Mouse (Mus musculus): Measurements from ENCODE around the gene Acer2.

The Acer2 gene

DNA sequence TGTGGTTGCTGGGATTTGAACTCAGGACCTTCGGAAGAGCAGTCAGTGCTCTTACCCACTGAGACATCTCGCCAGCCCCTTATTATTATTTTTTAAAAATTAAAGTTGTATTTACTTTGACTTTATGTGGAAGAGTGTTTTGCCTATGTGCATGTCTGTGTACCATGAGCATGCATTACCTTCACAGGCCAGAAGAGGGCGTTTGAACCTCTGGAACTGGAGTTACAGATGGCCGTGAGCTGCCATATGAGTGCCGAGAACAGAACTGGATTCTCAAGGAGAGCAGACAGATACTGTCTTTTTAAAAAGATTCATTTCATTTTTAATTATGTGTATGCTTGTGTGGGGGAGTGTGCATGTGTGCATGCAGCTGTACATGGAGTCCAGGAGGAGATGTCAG is 13.7 kb downstream of the Acer2 start:
- peak; percentile 38 for DNase-seq (ENCODE audit: low read depth, low spot score)

DNA sequence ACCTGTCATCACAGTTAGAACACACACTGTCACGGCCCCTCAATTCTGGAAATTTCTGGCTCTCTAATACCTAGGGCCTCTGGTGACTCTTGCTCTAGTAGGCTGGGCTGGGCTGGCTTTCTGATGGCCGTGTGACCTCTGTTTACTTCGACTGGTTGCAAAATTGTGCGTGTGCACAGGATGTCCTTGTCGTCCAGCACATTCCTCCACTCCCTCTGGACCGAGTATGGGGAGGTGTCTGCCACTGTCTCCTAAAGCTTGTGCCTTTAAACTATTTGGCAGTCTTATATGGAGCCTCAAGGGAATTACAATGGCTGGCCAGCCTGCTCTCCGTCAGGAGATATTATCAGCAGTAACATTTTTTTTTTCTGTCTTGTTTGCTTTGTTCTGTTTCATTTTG is 23.2 kb downstream of the Acer2 start:
- DNase-seq (ENCODE audit: low read depth, low spot score): no peak

DNA sequence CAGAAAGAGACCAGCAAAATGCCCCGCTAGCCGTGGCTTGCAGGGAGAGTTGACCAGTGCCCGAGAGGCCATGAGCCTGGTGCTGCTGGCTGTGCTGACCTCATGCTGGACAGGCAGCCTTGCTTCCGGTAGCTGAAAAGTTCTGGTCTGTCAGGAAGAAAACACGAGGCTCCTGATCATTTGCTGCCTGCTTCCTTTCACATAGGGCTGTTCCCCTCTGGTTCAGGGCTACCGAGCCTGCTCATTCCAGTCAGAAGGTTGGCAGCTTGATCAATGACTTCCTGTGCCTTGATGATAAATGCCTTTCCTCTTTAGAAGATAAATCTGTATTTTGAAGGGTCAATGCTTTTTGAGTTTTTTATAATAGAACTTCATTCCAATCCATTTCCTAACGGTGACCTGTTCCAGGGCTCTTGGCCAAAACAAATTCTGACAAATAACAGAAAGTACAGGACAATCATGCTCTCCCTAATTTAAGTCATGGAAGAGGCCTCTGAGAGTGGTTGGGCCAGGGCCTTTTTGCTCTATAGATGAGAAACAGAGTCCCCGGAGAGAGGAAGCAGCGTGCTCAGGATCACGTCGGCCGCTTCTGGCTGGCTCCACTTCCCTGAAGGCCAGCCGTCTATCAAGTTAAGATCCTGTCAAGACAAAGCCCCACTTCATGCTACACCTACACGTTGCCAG is 24.7 kb downstream of the Acer2 start:
- no peak for DNase-seq (ENCODE audit: low read depth, low spot score)

DNA sequence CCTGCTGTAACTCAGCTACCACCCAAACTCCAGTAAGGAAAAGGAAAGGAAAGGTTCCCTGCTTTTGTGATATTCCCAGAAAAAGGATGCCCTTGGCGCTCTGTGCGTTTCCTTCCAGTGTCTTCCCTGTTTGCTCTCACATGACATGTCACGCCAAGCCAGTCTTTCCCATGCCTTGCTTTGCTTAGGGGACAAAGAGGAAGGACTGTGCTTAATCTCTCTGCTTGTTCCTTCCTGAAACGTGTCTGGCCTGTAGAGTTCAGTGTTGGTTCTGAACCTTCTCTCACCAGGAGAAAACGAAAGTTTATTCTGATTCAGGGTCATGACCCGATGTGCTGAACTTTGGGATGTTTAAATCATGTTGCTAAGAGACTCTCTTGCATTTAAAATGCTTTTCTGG is 28.2 kb downstream of the Acer2 start:
- no peak for DNase-seq (ENCODE audit: low read depth, low spot score)

DNA sequence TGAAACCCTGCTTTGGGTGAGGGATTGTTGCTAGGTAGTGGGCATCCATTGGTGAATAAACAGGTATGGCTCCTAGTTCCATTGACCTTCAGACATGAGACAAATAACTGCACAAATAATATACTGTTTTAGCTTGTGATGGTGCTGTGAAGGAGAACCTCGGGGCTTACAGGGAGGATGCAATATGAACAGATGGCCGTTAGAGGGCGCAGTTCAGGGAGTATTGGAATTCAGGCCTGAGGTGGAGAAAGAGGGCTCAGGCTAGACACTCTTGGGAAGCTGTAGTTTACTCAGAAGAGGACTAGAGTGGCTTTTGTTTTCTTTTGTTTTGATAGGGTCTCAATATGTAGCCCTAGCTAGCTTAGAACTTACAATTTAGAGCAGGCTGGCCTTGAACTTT is 30.8 kb downstream of the Acer2 start:
- DNase-seq (ENCODE audit: low read depth, low spot score): no peak

DNA sequence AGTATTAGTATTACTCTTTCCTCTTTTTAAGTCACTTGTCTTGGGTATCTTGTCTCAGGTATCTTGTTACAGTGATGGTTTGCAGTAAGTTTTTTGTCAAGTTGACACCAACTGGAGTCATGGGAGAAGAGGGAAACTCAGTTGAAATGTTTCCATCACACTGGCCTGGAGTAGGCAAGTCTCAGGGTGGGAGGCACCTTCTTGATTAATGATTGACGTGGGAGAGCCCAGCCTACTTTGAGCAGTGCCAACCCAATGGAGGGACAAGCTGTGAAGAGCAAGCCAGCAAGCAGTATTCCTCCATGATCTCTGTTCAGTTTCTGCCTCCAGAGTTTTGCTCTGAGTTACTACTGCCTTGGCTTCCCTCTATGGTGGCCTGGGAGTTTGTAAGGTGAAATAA is 31.7 kb downstream of the Acer2 start:
- DNase-seq (ENCODE audit: low read depth, low spot score): no peak

DNA sequence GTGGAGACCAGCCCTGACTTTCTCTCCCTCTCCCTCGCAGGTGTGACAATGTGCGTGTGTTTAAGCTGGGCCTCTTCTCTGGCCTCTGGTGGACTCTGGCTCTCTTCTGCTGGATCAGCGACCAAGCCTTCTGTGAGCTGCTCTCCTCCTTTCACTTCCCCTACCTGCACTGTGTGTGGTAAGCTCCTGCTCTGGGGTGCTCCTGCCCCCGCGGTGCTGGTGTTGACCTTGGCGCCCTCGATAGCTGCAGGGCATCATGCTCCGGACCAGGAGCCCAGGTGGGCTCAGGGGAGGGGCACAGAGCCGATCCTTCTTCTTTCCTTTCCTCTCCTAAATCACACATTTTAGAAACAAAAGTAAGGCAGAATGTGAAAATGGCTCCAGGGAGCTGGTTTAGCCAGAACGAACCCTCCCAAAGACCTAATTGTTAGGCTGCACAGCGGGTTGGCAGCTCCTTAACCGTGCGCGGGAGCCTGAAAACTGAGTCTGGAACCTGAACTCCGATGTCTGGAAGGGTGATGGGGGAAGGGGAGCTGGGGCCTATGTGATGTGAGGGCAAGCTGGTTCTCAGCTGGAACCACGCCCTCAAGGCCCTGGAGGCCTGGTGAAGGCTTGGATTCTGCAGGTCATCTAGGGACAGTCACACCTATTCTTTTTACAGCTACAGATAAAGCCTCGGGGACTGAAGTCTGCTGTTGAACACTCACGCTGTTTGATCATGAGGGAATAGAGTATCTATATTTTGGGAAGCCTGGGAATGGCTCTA is 37.6 kb downstream of the Acer2 start:
- no peak for DNase-seq (ENCODE audit: low read depth, low spot score)

DNA sequence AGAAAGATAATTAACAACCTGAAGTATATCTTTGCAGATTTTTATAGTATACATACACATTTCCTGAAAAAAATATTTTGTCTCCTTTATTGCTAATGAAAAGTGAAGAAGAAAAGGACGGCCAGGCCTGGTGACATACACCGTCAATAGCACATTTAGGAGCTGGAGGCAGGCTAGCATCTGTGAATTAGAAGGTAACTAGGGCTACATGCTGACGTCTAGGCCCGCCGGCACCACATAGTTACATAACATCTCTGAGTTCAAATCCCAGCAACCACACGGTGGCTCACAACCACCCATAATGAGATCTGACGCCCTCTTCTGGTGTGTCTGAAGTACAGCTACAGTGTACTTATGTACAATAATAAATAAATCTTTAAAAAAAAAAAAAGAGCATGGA is 38.6 kb downstream of the Acer2 start:
- no peak for DNase-seq (ENCODE audit: low read depth, low spot score)

DNA sequence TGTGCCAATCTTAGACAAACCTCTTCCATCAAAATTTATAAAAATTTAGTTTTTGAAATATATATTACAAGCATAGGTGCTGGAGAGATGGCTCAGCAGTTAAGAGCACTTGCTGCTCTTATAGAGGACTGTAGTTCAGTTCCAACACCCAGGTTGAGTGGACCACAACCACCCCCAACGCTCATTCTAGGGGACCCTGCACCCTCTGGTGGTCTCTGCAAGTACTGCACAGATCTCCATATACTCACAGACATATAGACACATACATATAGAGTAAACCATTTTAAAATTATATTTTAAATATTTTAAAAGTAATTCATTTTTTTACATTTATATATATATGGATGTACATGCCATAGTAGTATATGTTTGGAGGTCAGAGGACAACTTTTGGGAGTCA is 41.9 kb downstream of the Acer2 start:
- no peak for DNase-seq (ENCODE audit: low read depth, low spot score)

DNA sequence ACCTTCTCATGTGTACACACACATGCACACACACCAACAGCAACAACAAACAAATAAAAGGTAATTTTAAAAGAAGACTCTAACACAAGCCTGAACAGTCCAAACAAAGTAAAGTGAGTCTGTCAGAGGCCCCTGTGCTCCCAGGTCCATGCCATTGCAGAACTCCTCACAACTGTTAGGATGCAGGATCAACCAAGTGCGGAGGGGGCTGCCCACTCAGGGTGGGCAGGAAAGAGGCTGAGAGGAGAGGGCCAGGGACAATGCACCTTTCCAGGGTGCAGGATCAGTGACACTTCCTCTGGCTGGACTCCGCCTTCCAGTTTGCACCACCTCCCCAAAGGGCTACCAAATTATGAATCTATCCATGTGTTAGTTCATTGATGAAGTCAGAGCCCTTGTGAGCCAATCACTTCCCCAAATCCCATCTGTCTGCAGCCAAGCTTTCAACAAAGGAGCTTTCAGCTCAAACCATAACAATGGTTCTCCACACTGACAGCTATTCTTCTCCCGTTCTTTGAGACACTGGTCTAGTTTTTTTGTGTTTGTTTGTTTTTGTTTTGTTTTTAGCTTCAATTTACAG is 49.4 kb downstream of the Acer2 start:
- DNase-seq (ENCODE audit: low read depth, low spot score): no peak

DNA sequence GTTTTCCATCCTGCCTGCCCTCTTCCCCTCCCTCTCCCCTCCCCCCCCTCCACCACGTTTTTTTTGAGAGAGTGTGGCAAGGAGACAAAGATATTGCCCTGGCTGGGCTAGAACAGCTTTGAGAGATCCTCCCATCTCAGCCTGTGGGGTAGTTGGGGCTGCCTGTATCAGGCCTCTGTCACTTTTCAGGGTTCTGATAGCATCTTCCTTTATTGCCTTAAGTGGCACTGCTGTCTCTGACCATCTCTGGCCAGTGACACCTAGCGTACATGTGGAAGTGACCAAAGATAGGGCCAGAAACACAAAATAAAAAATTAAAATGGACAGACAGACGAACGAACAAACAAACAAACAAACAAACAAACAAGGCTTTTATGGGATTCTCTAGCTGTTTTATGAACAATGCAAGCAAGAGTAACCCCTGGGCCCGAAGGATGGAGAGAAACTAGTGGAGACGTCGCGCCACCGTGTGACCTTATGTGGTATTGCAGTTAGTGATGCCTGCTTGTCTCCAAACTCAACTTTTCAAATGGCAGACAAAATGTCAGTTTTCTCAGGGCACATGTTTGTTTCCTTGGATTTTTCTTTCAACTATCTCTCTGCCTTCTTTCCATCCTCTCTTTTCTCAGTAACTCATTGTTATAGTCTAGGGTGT is 50.7 kb downstream of the Acer2 start:
- peak; percentile 12 for DNase-seq (ENCODE audit: low read depth, low spot score)

DNA sequence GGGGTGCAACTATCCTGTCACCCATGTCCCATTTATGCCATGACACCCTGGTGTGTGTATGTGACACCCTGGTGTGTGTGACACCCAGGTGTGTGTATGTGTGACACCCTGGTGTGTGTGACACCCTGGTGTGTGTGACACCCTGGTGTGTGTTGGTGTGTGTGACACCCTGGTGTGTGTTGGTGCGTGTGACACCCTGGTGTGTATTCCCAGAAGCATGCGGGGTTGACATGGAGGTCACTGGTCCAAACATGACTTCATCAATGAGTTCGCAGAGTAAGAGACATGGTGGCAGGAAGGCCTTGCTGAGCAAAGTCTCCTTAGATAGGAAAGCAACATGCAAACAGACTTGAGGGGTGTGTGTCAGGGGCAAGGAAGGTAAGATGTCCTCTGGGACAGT is 52.8 kb downstream of the Acer2 start:
- DNase-seq (ENCODE audit: low read depth, low spot score): no peak

DNA sequence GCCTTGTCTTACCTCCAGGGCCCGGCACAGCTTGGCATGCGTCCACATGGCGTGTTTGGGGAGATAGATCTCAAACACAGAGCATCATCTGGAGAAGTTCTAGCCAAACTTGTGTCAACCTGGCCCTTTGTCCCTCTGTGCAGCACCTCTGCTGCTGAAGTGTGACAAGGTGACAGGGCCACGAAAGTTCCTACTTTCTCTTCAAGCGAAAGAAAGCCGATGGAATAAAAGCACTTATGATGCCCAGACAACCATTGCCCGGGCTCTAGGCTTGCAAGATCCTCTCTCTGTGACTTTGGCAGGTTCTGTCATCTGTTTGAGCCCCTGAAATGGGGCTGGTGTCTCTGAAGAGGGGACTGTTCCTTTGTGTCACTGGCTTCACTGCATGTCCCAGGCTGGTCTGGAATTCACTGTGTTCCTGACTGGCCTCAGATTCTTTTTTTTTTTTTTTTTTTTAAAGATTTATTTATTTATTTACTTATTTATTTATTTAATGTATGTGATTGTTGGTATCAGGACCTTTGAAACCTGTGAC is 56.0 kb downstream of the Acer2 start:
- DNase-seq (ENCODE audit: low read depth, low spot score): no peak

DNA sequence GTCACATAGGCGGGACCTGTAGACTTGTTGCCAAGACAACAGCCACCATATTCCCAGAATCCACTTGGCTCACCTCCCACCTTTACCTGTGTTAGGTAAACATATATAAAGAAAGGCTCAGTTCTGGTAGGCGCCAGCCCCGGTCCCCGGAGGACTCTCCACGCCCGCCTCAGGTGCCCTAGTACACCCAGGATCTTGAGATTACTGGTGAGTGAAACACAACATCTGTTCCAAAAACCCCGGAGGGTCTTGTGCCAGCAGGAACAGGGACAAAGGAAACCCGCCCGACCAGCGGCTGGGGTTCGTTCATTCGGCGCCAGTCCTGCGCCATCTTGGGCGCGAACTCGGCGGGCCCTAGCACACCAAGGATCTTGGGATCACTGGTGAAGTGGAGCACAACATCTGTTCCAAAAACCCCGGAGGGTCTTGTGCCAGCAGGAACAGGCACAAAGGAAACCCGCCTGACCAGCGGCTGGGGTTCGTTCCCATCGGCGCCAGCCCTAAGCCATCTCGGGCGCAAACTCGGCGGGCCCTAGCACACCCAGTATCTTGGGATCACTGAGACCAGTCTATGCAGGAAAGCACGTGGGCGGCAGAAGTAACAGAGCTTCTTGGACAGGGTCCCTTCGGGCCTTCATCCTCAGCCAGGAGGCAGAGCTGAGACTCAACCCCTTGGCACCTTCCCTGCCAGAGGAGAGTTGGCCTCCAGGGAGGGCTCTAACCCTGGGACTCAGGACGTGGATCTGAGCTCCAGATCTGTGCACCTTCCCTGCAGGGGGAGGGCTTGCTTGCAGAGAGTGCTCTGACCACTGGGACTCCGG is 56.6 kb downstream of the Acer2 start:
- DNase-seq (ENCODE audit: low read depth, low spot score): no peak

DNA sequence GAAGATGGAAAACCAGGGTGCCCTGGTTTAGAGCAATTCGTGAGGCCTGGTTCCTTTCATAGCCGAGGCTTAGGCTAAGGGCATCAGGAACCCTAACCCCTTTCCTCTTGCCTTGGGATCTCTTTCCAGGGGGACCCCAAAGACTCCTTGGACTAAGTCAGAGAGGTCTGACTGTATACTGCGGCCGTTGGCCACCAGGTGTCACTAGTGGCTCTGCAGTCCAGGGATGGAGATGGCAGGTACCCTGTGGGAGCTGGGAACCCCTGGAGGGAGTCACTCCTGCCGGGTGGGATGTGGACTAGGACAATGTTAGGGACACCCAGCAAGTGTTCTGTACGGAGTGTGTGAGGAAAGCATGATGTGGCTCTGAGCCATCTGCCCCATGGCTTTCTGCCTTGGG is 58.8 kb downstream of the Acer2 start:
- DNase-seq (ENCODE audit: low read depth, low spot score): no peak

DNA sequence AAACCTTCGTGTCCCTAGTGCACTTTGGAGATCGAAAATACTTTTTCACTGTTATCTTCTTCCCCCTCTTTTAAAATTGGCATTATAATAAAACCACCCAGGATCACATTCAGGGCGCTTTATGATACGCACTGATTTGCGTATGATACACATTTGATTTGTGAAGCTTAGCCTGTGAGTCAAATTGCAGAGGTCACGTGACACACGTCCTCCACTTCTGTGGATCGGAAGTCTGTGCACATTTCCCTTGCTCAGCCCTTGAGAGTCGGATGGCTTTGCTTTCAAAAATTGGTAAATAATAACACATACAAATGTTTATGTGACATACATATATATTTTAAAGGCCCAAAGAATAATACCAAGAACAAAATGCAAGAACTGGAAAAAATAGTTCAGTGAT is 62.0 kb downstream of the Acer2 start:
- DNase-seq (ENCODE audit: low read depth, low spot score): no peak

DNA sequence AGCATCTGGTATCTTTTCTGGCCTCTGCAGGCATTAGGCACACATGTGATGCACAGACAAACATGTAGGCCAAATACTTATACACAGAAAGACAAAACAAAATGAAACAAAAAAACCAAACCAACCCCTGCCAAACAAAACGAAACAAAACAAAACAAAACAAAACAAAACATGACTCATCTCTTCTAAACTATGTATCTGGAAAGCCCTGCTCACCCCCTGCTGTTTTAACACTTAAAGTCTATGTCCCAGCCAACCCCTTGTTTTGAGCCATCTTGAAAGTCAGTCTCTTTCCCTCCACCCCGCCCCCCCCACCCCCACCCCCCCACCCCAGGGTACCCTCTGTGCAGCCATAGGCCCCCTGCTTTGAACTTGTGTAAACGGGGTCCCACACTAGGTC is 62.5 kb downstream of the Acer2 start:
- DNase-seq (ENCODE audit: low read depth, low spot score): no peak

DNA sequence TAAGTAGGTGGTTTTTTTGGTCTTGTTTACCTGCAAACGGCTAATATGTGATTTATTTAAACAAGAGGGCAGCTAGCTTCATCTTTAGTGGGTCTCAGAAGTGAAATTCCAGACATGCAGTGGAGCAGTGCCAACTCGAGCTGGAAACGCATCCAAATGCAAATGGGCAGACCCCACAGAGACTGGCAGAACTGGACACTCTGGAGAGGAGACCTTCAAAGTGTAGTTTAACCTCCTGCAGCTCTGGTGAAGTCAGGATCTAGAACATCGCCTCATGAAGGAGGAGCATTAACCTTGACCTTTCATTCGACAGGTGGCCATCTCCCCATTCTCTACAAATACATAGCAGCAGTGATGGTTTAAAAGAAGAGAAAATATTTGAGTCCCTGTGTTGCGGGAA is 68.5 kb downstream of the Acer2 start:
- DNase-seq (ENCODE audit: low read depth, low spot score): no peak

DNA sequence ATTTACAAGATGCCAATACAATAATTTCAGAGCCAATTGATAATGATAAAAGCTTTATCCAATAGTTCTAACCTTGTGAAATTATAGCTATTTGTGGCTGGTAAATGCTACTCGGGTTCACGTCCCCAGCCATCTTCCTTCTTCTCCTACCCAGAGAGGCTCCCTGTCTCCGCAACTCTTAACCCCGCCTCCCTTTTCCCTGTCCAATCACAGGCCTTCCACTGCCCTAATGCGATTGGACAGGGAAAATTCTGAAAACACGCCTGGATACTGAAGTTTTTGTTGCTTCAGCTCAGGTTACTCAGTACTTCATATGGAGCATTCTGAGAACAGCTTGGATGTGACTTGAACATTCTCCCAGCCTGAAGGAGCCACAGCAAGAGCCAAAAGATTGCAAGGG is 69.1 kb downstream of the Acer2 start:
- no peak for DNase-seq (ENCODE audit: low read depth, low spot score)

DNA sequence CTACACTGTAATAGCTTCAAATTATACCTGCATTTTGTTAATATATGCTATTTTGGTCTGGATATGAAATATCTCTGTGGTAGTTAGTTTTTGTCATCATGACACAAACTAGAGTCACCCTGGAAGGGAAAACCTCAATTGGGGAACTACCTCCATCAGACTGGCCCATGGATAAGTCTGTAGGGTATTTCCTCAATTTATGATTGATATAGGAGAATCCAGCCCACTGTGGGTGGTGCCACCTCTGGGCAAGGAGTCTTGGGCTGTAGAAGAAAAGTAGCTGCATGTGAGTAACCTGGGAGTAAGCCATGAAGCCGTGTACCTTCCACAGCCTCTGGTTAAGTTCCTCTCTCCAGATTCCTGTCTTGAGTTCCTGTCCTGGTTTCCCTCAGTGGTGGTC is 74.6 kb downstream of the Acer2 start:
- no peak for DNase-seq (ENCODE audit: low read depth, low spot score)

DNA sequence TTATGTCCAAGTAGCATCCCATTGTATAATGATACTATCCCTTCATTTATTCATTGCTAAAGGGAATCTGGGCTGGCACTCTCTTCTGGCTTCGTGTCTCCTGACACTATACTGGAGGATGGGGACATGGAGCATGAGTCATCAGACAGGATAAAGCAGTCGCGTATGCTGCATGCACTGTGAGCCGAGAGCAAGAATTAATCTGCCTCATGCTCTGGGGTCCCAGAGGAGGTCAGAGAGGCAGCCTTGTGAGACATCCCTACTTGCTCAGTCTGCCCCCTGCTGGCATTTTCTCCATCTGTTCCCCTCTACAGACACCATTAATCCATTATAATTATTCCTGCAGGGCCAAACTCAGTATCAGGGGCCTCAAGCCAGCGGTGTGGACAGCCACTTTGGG is 79.3 kb downstream of the Acer2 start:
- no peak for DNase-seq (ENCODE audit: low read depth, low spot score)

DNA sequence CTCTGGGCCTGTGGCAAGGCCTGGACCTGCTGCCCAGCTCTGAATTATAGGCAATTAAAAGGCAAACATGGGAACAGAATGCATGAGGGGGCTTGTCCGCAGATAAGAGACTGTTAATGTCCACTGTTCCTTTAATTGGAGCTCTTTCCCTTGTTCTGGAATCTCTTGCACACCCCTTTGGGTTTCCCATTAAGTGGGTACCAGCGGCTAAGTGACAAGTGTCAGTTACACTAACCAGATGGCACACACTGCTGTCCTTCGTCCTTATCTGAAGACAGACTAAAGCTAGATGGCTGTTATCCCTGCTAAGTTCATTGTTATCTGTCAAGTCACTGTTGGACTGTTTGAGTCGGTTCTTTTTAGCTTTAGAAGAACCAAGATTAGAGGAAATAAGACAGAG is 81.3 kb downstream of the Acer2 start:
- DNase-seq (ENCODE audit: low read depth, low spot score): no peak

All from c-Kit-negative CD71-positive TER-119-positive erythroid progenitor cells, embryonic 14.5 days (primary cell).